Mouse (Mus musculus): ENCODE data around the gene Irf6. TPM values are rescaled to one million over a fixed set of nuclear protein-coding genes. Genes with fewer than 3 reads are reported as not detected.

Irf6 gene
- polyA plus RNA-seq, 1 experiment from 2014 or later: 8.7 TPM

Other genes starting within 250 kb of the Irf6 start
- gene Syt14, start 117.3 kb upstream of the Irf6 start, polyA plus RNA-seq (2016; fragmentation: Nextera tagmentation; extraction: Ambion mirVana): 4.2 and 4.9 TPM in 2 replicates
- 12.0 TPM in 2 replicates for gene Diexf, start 22.8 kb upstream of the Irf6 start, polyA plus RNA-seq (2016; fragmentation: Nextera tagmentation; extraction: Ambion mirVana)
- gene A130010J15Rik, start 14.9 kb downstream of the Irf6 start, polyA plus RNA-seq (2016; fragmentation: Nextera tagmentation; extraction: Ambion mirVana): 14.9 and 16.3 TPM in 2 replicates
- 4.3 and 4.5 TPM in 2 replicates for gene Traf3ip3, start 48.6 kb downstream of the Irf6 start, polyA plus RNA-seq (2016; fragmentation: Nextera tagmentation; extraction: Ambion mirVana)
- 2.0 and 2.2 TPM in 2 replicates for gene Lamb3, start 54.6 kb downstream of the Irf6 start, polyA plus RNA-seq (2016; fragmentation: Nextera tagmentation; extraction: Ambion mirVana)
- 0.28 and 0.61 TPM in 2 replicates for gene Hsd11b1, start 111.0 kb downstream of the Irf6 start, polyA plus RNA-seq (2016; fragmentation: Nextera tagmentation; extraction: Ambion mirVana)
- 10.4 and 12.8 TPM in 2 replicates for gene G0s2, start 120.1 kb downstream of the Irf6 start, polyA plus RNA-seq (2016; fragmentation: Nextera tagmentation; extraction: Ambion mirVana)
- gene Camk1g, start 217.2 kb downstream of the Irf6 start, polyA plus RNA-seq (2016; fragmentation: Nextera tagmentation; extraction: Ambion mirVana): 20.2 and 21.7 TPM in 2 replicates